Mouse (Mus musculus): ENCODE measurements around the gene Lrrk1. TPM values are rescaled to one million over a fixed set of nuclear protein-coding genes. Genes with fewer than 3 reads are reported as not detected.
A peak's percentile ranks its signal among the peaks of the same experiment; 100 is the strongest.

The Lrrk1 gene
- polyA plus RNA-seq, 1 experiment, result 4.8 TPM

DNA sequence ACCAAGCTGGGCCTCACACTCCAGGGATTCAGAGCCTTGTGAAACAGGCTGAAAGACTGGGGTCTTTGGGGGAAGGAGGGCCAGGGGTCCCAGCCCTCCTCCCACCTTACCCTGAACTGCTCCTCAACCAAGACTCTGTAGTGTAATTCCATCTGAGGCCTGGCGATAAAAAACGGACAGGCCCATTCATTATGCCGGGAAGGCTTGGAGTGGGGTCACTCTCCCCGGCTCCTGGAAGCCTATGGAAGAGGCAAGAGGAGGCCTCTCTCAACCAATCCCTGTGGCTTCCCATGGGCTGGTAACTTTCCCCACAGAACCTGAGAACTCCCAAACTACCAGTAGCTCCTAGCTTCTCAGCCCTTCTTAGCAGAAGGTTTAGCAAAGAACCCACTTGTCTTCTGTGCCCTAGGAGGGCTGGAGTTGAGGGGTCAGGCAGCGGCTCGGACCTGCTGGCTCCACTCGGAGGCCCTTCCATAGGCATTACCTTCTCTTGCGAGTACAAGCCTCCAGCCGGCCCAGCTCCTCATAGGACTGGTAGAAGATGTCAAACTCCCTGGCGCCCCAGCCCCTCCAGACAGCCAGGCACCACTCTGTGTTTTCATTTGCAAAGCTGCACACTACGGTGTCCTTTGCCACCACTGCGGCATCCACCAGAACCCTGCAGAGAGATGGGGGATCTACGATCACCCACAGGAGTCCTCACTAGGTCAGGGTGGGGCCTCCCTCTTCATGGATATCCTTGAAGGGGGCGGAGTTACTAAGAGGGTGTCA lies 128.5 kb downstream of the Lrrk1 start:
- no peak for DNase-seq (ENCODE audit: extremely low spot score in 1 of 2, low spot score in 1 of 2)

DNA sequence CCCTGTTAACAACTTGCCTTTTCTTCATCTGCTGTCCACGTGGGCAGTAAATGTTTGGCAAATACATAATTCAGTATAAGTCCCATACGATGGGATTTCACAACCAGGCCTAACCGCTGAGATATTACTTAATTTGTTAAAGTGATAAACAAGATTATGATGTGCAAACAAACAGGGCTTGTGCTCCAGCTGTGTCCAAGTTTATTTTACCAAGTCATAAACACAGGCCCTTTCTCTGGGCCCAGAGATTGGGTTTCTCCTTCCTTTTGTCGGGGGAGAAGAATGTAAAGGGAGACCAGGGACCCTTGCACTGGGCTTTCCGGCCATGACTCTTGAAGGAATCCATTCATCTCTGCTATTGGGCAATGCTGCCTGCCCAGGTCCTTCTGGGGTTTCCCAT lies 129.2 kb downstream of the Lrrk1 start:
- DNase-seq (ENCODE audit: extremely low spot score in 1 of 2, low spot score in 1 of 2), result no peak

DNA sequence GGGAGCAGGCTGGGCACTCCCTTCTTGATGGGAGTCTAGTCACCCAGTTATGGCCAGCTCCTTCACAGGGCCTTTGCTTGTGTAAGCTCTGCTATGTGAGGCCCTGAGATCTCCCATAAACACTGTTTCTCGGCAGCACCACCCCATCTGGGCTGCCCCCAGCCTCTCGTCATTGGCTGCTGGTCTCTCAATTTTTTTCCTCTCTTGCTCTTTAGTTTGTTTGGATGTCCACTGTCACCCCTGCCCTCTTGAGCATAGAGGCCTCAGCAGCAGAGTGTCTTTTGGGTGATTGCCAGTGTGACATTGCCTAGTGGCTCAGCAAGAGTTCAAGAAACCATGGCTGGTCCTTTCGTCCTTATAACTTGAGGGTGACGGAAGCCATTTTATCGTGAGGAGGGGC lies 130.9 kb downstream of the Lrrk1 start:
- no peak for DNase-seq (ENCODE audit: extremely low spot score in 1 of 2, low spot score in 1 of 2)

DNA sequence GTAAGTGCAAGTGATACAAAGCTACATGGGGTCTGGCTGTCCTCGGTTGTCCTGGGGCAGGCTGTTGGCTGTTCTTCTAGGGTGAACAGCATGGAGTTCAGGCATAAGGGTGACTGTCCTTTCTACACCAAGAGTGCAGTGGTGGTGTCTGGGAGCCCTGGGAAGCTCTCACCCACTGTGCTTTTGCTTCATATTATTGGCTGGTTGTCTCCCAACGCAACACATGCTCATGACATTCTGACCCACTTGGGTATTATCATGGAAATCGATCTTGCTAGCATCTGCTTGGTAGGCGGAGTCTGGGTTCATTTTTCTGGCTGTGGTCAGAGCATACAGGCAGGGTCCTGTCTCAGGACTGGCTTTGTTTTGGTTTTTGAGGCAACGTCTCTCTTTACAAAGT lies 131.7 kb downstream of the Lrrk1 start:
- no peak for DNase-seq (ENCODE audit: extremely low spot score in 1 of 2, low spot score in 1 of 2)

DNA sequence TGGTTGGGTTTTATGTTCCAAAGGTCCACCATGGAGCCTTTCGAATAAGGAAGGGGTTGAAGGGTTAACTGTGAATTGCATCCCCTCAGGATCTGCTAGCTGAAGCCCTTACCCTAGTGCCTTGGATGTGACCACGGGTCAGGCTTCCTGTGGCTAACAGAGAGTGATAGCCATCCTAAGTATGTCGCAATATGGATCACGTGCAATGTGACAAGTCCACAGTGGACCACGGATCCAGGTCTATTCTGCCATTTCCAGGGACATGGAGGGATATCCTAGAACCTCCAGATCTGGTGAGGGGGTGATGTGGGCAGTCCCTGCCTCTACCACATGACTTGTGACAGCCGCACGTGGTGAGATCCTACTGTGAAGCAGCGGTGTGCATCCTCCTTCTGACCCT lies 133.2 kb downstream of the Lrrk1 start:
- DNase-seq (ENCODE audit: extremely low spot score in 1 of 2, low spot score in 1 of 2), result no peak

DNA sequence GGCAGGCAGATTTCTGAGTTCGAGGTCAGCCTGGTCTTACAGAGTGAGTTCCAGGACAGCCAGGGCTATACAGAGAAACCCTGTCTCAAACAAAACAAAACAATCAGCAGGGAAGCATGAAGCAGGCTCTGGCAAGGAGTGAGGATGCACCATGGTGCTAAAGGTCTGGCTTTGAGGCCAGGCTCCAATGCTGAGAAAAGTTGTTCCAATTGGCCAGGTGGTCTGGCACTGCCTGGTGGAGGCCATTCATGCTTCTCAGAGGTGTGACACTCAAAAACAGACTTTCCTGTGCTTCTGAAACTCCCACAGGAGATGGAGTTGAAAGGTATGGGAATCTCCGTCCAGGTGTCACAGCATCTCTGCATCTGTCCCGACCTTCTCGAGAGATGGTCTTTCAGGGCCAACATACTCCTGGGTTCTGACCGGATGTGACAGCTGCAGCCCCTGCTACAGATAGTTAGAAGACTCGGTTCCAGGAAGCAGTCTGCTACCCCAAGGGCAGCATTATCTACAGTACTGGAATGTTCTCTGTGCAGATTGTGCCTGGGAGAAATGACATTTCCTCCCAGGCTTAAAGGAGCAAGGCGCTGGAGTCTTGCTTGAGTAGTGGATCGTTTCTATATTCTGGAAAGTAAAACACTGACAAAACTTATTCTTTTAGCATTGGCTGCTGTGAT lies 134.0 kb downstream of the Lrrk1 start:
- no peak for DNase-seq (ENCODE audit: extremely low spot score in 1 of 2, low spot score in 1 of 2)

DNA sequence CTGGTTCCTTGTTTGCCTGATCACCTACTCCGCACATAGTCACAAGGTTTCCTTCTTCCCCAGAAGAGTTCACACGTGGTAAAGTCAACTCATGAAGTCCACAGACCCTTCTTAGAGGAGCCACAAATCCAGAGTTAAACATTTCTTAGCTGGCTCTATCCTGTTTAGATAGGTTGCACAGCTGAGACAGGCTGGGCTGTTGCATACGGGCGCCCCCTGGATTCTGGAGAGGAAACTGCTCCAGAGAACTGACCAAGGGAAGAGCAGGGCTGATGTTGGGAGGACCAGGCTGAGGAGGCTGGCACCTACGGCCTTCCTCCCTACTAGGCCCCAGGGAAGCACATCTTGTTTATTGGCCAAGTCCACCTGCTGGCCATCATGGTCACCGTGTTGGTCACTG lies 138.1 kb downstream of the Lrrk1 start:
- peak; percentile 13 to 85 for DNase-seq (ENCODE audit: extremely low spot score in 1 of 2, low spot score in 1 of 2)

DNA sequence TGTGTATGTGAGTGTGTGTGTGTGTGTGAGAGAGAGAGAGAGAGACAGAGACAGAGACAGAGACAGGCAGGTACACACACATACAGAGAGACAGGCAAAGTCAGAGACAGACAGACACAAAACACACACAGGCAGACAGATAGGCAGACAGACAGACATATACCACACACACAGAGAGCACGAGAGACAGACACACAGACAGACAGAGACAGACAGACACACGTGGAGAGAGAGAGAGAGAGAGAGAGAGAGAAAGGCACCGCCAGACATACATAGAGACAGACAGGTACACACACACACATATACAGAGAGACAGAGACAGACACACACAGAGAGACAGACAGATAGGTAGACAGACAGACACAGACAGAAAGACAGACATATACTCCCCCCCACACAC lies 138.7 kb downstream of the Lrrk1 start:
- DNase-seq (ENCODE audit: extremely low spot score in 1 of 2, low spot score in 1 of 2), result no peak

DNA sequence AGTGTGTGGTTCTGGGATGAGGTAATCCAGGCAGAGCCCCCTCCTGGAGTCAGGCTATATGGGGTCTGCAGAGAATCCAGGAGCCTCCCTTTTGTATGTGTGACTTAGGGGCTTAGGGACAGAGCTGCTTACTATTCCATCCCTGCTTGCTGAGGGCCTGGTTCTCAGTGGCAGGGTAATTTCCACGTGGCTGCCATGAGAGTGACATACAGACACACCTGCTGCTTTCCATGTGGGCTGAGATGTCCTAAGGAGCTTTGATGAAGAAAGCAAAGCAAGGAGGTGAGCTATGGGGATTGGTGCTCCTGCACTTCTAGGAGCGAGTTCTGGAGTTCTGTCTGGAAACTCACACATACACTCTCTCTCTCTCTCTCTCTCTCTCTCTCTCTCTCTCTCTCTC lies 139.1 kb downstream of the Lrrk1 start:
- no peak for DNase-seq (ENCODE audit: extremely low spot score in 1 of 2, low spot score in 1 of 2)

DNA sequence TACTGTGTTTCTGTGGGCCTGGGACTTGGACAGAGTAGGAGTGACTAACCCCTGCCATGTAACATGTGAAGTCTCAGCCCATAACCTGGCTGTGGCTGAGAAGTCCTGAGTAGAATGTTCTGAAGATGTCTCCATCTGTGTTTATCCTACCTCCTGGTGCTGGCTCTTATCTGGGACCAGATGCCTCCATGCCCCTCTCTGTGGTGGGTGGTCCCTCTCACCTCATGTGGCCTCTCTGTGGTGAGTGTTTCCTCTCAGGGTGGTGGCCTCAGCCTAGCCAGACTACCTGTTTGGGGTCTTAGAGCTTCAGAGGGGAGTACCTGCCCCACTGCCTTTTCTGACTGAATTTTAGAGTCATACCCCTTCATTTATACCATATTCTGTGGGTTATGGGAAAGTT lies 139.9 kb downstream of the Lrrk1 start:
- no peak for DNase-seq (ENCODE audit: extremely low spot score in 1 of 2, low spot score in 1 of 2)

DNA sequence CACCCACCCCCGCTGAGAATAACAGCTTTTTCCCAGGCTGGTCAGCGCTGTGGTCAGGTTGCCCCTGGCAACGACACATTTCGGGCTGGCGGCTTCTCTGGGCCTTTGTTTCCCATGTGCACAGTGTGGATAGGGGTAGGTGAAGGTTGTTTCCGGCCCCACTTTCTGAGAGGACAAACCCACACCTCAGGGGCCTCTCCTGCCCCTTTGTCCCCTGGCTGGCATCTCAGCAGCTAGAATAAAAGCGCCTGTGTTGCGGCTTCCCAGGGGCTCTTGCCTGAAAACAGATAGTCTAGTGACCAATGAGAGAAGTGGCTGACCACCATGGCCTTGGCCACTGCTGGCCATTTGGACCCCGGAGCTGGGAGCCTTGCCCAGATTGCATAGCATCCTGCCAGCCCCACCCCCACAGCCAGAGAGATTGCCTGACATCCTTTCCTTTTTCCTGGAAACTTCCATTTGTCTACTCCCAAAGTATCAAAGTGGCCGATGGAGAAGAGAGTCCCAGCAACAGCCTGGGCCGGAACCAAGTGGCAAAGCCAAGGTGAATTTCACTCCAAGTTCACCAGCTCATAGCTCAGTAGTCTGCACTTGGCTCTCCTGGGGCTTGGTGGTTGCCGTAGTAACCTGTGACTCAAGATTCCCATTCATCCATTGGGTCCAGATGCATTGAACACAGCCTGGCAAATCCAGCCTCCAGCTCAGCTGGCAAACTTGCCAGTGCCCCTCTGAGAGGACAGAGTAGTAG lies 140.7 kb downstream of the Lrrk1 start:
- peak; percentile 72 to 76 for DNase-seq (ENCODE audit: extremely low spot score in 1 of 2, low spot score in 1 of 2)

DNA sequence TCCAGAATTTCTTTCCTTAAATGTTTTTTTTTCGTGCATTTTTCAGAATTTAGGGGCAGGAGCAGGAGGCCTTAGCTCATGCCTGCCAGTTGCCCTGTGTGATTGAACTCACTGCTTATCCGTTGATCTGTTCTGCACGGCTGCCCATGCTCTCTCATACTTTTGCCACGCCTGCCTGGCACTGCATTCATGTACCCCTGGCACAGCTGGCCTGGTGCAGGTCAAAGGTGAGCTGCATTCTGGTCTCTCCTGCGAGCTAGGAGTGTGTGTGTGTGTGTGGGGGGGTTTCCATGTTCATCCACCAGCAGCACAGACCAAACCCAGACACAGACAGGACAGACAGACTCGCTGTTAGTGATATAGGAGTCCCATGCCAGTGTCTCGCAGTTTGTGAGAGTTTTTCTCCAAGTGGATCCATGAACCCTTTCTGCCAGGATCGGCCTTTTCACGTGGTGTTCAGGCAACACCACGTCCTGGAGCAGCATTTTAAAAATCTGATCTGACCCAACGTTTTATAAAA lies 141.4 kb downstream of the Lrrk1 start:
- DNase-seq (ENCODE audit: extremely low spot score in 1 of 2, low spot score in 1 of 2), result no peak

DNA sequence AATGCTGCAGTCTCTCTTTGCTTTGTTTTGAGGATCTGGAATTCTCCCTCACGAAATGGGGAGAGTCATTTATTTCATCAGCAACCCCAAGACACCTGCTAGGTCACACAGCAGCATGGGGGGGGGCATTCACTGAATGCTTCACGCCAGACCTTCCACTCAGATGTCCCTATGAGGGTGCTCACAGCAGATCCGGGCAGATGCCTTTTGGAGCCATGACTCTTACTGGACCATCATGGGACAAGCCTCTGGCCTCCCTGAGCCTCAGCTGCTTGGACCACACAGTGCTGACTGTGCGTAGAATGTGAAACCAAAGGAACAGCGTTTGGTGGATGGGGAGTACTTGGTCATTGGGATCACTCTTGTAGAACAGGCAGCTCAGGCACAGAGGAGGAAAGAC lies 142.5 kb downstream of the Lrrk1 start:
- no peak for DNase-seq (ENCODE audit: extremely low spot score in 1 of 2, low spot score in 1 of 2)

DNA sequence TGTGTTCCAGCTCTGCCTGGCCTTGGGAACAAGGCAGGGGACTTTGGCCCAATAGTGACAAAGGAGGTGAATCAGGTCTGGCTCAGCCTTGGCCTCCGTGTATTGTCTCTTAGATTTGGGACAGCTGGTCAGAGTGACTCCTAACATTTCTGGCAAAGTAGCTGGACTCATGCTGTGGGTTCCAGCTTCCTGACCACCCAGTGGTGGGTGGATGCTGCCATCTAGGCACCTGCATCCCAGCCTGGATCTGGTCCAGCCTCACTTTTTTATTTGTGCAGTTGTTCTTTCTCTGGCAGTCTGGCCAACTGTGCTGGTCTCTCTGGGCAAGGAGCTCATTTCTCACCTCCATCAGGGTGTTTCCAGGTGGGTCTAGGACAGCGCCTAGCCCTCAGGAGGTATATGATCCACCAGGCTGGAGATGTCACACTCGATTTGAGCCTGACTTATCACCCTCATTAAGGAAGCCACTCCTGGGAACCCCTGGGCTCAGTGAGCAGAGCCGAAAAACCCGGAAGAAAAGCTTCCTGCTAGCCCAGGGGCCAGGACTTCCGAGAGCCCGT lies 144.3 kb downstream of the Lrrk1 start:
- no peak for DNase-seq (ENCODE audit: extremely low spot score in 1 of 2, low spot score in 1 of 2)

DNA sequence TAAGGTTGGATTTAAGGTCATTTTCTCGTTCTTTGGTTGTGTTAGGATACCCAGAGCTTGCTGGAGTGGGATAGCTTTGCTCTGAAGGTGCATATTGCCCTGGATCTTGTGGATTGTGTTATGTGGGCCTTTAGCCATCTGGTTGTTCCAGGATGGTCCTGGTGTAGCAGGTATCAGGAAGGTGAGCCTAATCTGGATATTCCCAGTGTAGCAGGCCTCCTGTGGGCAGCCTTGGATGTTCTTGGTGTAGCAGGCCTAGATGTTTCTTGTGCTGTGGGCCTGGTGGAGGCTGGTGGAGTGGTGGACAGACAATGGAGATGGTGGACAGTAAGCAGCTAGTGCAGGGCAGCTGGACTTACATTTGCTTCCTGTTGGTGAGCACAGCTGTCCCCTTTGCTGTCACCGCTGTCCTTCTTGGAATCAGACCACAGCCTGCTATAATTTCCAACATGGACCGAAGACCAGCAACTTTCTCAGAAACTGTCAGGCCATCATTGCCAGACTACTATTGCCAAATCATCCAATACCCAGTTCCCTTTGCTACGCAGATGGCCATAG lies 146.2 kb downstream of the Lrrk1 start:
- DNase-seq (ENCODE audit: extremely low spot score in 1 of 2, low spot score in 1 of 2), result no peak

DNA sequence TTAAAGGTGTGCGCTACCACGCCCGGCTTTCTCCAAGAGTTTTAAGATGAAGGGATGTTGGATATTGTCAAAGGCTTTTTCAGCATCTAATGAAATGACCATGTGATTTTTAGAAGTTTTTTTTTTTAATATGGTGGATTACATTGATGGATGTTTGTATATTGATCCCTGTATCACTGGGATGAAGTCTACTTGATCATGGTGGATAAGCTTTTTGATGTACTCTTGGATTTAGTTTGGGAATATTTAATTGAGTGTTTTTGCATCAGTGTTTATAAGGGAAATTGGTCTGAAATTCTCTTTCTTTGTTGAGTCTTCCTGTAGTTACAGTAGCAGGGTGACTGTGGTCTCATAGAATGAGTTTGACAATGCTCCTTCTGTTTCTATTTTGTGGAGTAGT lies 150.0 kb downstream of the Lrrk1 start:
- DNase-seq (ENCODE audit: extremely low spot score in 1 of 2, low spot score in 1 of 2), result no peak

DNA sequence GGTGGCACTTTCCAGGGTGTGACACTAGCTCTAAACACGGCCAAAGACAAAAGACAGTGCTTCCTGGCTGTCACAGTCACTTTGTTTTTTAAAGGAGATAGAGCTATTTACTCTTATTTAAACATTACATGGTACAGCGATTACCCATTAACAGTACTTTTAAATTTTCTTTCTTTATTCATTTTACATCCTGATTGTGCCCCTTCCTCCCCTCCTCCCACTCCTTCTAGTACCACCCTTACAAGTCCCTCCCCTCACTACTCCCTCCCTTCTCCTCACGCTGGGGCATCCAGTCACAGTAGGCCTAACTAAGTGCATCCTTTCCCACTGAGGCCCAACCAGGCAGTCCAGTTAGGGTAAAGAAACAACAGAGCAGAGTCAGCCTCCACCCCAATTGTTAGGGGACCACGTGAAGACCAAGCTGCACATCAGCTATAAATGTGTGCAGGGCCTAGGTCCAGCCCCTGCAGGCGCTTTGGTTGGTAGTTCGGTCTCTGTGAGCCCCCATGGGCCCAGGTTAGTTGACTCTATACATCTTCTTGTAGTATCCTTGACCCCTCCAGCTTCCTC lies 154.1 kb downstream of the Lrrk1 start:
- no peak for DNase-seq (ENCODE audit: extremely low spot score in 1 of 2, low spot score in 1 of 2)

DNA sequence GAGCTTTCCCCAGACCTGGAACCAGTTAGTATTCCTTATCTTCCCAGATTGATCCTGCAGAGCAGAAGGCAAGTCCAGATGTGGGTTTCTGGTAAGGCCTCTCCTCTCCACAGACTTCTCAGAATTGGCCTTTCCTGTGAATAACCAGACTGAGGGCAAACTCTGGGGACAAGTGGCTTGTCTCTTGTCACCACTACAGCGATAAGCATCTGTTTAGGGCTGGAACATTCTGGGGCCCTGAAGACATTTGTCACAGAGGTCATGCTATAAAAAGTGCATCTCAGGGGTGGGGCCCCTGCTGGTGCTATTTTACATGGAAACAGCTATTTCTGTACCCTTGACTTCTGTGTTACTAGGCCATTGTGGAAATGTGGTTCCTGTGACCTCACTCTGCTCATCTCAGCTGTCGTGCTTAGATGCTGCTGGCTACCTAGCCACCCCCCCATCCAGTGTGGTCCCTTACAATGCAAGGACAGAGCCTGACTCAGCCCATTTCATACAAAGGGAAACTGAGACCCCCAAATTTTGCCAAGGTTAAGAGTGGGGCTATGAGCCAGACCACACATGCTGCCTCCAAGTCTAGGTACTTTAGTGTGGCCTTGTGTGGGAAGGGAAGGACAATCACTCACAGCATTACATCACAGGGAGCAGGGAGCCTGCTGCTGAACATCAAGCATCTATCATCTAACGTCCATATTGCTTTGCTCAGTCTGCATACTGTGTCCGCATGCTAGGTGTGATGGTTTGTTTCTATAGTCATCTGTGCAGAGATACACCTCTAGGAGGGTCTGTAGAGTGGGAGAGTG lies 154.8 kb downstream of the Lrrk1 start:
- no peak for DNase-seq (ENCODE audit: extremely low spot score in 1 of 2, low spot score in 1 of 2)

DNA sequence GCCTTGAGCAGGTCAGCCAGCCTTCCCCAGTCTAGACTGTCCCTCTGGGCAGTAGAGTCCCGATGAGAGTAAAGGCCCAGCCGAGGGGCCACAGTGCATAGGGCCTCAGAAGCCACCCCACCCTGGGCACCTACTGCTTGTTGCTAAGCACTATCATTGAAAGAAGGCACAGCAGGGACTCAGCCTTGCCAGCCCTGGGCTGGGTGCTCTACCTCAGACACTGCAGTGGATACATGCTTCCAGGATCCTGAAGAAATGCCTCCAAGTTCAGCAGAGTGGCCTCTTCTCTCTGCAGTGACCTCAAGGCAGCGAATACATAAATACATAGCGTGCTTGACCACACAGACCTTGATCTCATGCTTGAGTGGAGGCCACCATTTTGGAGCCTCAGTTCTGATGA lies 156.3 kb downstream of the Lrrk1 start:
- DNase-seq (ENCODE audit: extremely low spot score in 1 of 2, low spot score in 1 of 2), result no peak

Data from frontal cortex, adult 2 months (tissue).